Mouse (Mus musculus): ENCODE data around the gene Tyk2.

The Tyk2 gene

GRCm38 (mm10) chr9:21115105-21115504, 15.9 kb downstream of the Tyk2 start:
- DNase-seq (ENCODE audit: low read depth, low spot score) = no peak

- no peak for DNase-seq (ENCODE audit: low read depth, low spot score)
Measured at GRCm38 (mm10) chr9:21114190-21114589, 16.9 kb downstream of the Tyk2 start.

GRCm38 (mm10) chr9:21113751-21114150, 17.3 kb downstream of the Tyk2 start:
- DNase-seq (ENCODE audit: low read depth, low spot score) = no peak

- DNase-seq (ENCODE audit: low read depth, low spot score) = no peak
Measured at GRCm38 (mm10) chr9:21107607-21108237, 23.3 kb downstream of the Tyk2 start.

- DNase-seq (ENCODE audit: low read depth, low spot score) = no peak
Measured at GRCm38 (mm10) chr9:21105760-21106564, 25.1 kb downstream of the Tyk2 start.

- DNase-seq (ENCODE audit: low read depth, low spot score) = no peak
Measured at GRCm38 (mm10) chr9:21104814-21105213, 26.2 kb downstream of the Tyk2 start.

GRCm38 (mm10) chr9:21102076-21102475, 29.0 kb downstream of the Tyk2 start:
- no peak for DNase-seq (ENCODE audit: low read depth, low spot score)

- no peak for DNase-seq (ENCODE audit: low read depth, low spot score)
Measured at GRCm38 (mm10) chr9:21100447-21101161, 30.4 kb downstream of the Tyk2 start.

- no peak for DNase-seq (ENCODE audit: low read depth, low spot score)
Measured at GRCm38 (mm10) chr9:21097793-21098192, 33.2 kb downstream of the Tyk2 start.

- no peak for DNase-seq (ENCODE audit: low read depth, low spot score)
Measured at GRCm38 (mm10) chr9:21095958-21096357, 35.1 kb downstream of the Tyk2 start.

- no peak for DNase-seq (ENCODE audit: low read depth, low spot score)
Measured at GRCm38 (mm10) chr9:21093423-21093822, 37.6 kb downstream of the Tyk2 start.

GRCm38 (mm10) chr9:21091707-21092320, 39.2 kb downstream of the Tyk2 start, which contains the start of the genes Gm38431 and Raver1:
Gm38431 (minus strand) TSS chr9:21091997.
Raver1 (minus strand) TSS chr9:21092008.
- peak; percentile 98 for DNase-seq (ENCODE audit: low read depth, low spot score)

- no peak for DNase-seq (ENCODE audit: low read depth, low spot score)
Measured at GRCm38 (mm10) chr9:21090972-21091706, 39.9 kb downstream of the Tyk2 start.

- no peak for DNase-seq (ENCODE audit: low read depth, low spot score)
Measured at GRCm38 (mm10) chr9:21090537-21090936, 40.5 kb downstream of the Tyk2 start.

GRCm38 (mm10) chr9:21083324-21083723, 47.7 kb downstream of the Tyk2 start:
- DNase-seq (ENCODE audit: low read depth, low spot score) = no peak

- peak; percentile 27 for DNase-seq (ENCODE audit: low read depth, low spot score)
Measured at GRCm38 (mm10) chr9:21081127-21081526, 49.9 kb downstream of the Tyk2 start.

GRCm38 (mm10) chr9:21075625-21076024, 55.4 kb downstream of the Tyk2 start:
- no peak for DNase-seq (ENCODE audit: low read depth, low spot score)

- DNase-seq (ENCODE audit: low read depth, low spot score) = no peak
Measured at GRCm38 (mm10) chr9:21074173-21074572, 56.9 kb downstream of the Tyk2 start.

GRCm38 (mm10) chr9:21073044-21073840, 57.8 kb downstream of the Tyk2 start, which contains the start of the genes Gm49373 and Fdx1l:
Gm49373 (minus strand) TSS chr9:21073096.
Fdx1l (minus strand) TSS chr9:21073614.
- DNase-seq (ENCODE audit: low read depth, low spot score) = peak; percentile 87

GRCm38 (mm10) chr9:21072641-21073040, 58.4 kb downstream of the Tyk2 start:
- no peak for DNase-seq (ENCODE audit: low read depth, low spot score)

Data from skeletal muscle tissue, adult 2 months (tissue).